Mouse (Mus musculus) forebrain, embryonic 16.5 days (tissue): ENCODE results near the gene Mrps14. TPM values are rescaled to one million over a fixed set of nuclear protein-coding genes. Genes with fewer than 3 reads are reported as not detected.

Source experiments
- polyA plus RNA-seq: library from polyadenylated mRNA; unstranded; fragments of >200 nt; fragmentation: Nextera tagmentation; extraction: Ambion mirVana; gene quantifications from 2 replicates; pipeline ENCODE4 v1.2.1, GENCODE M21; 2015

The Mrps14 gene
- polyA plus RNA-seq, 1 experiment from 2014 or later, result 162 TPM

Other genes starting within 250 kb of the Mrps14 start
- gene 4930523C07Rik, start 150.8 kb upstream of the Mrps14 start, polyA plus RNA-seq, result 2.1 and 2.5 TPM in 2 replicates
- 0.15 and 0.19 TPM in 2 replicates for gene Tnn, start 41.6 kb upstream of the Mrps14 start, polyA plus RNA-seq
- gene Cacybp, start 17.7 kb downstream of the Mrps14 start, polyA plus RNA-seq, result 293 and 313 TPM in 2 replicates